Mouse (Mus musculus) frontal cortex, adult (tissue): ENCODE results near the gene Klf13.

ENCODE experiments used
- ATAC-seq: cut with Nextera tagmentation; 2 replicates; pipeline ENCODE4 v1.9.2; 2017; ENCODE audit warnings: mild to moderate bottlenecking, moderate library complexity, mixed read lengths; ENCODE audit not compliant: low TSS enrichment

The Klf13 gene

GRCm38 (mm10) chr7:63888674-63889073, 50.0 kb downstream of the Klf13 start:
- ATAC-seq = no peak

- no peak for ATAC-seq
Measured at GRCm38 (mm10) chr7:63887602-63888123, 51.1 kb downstream of the Klf13 start.

- no peak for ATAC-seq
Measured at GRCm38 (mm10) chr7:63887034-63887551, 51.6 kb downstream of the Klf13 start.

GRCm38 (mm10) chr7:63885025-63885424, 53.7 kb downstream of the Klf13 start:
- no peak for ATAC-seq

GRCm38 (mm10) chr7:63882739-63883138, 56.0 kb downstream of the Klf13 start:
- no peak for ATAC-seq

GRCm38 (mm10) chr7:63879583-63879982, 59.1 kb downstream of the Klf13 start:
- peak; percentile 85 for ATAC-seq

GRCm38 (mm10) chr7:63877610-63878009, 61.1 kb downstream of the Klf13 start:
- no peak for ATAC-seq

- no peak for ATAC-seq
Measured at GRCm38 (mm10) chr7:63876640-63877039, 62.1 kb downstream of the Klf13 start.

GRCm38 (mm10) chr7:63875686-63876085, 63.0 kb downstream of the Klf13 start:
- ATAC-seq = no peak

- no peak for ATAC-seq
Measured at GRCm38 (mm10) chr7:63873880-63874279, 64.8 kb downstream of the Klf13 start.

GRCm38 (mm10) chr7:63871698-63872097, 67.0 kb downstream of the Klf13 start:
- no peak for ATAC-seq

GRCm38 (mm10) chr7:63868356-63868918, 70.3 kb downstream of the Klf13 start:
- ATAC-seq = no peak

- ATAC-seq = no peak
Measured at GRCm38 (mm10) chr7:63865911-63866310, 72.8 kb downstream of the Klf13 start.

GRCm38 (mm10) chr7:63863046-63863445, 75.7 kb downstream of the Klf13 start:
- ATAC-seq = no peak

- ATAC-seq = no peak
Measured at GRCm38 (mm10) chr7:63861123-63861522, 77.6 kb downstream of the Klf13 start.

- peak; percentile 95 for ATAC-seq
Measured at GRCm38 (mm10) chr7:63858571-63859152, 80.1 kb downstream of the Klf13 start.

GRCm38 (mm10) chr7:63857771-63858417, 80.8 kb downstream of the Klf13 start:
- no peak for ATAC-seq

- ATAC-seq = no peak
Measured at GRCm38 (mm10) chr7:63855283-63855682, 83.4 kb downstream of the Klf13 start.

- peak; percentile 92 for ATAC-seq
Measured at GRCm38 (mm10) chr7:63851841-63852533, 86.7 kb downstream of the Klf13 start.
